Mouse (Mus musculus): ENCODE results near the gene Pdhb. TPM values are rescaled to one million over a fixed set of nuclear protein-coding genes. Genes with fewer than 3 reads are reported as not detected.
"Not testable (repeated sequence)": the region's sequence is repeated elsewhere in the genome, so short reads cannot be mapped to it uniquely, and the experiment has no call there.

Gene Pdhb
- polyA plus RNA-seq, 1 experiment from 2014 or later = 456 TPM

DNA sequence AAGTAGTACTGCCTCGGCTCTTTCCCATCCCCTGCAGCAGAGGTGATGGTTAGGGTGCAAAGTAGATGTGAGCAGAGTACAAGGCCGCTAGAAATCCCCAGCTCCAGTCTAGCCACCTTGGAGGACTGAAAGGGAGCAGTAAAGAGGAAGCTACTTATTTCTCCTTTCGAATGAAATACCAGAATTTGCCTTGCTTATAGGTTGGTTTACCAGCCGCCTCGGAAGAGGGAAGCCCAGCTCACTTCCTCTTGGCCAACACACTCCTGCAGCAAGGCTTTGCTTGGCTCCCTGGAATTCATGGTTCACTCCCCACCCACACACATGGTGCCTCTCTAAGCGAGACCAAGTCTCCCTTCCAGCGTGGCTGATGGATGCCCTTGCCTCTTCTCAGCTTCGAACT is 40.0 kb downstream of the Pdhb start:
- no peak for ATAC-seq (ENCODE audit: insufficient number of reproducible peaks, low FRiP score)
- Histone ChIP-seq H3K27ac (ENCODE audit: poor library complexity, severe bottlenecking) (no peak overlapping the region), H3K27me3 (replicated peaks) (no peaks in the 10 kb centered on the region), H3K36me3 (peaks cover 21% of the 10 kb centered on the region), H3K9ac (no peak overlapping the region), H3K4me3 (no peak overlapping the region), H3K4me1 (replicated peaks) (peaks cover 17% of the 10 kb centered on the region), H3K4me2 (no peak overlapping the region), H3K9me3 (replicated peaks) (no peaks in the 10 kb centered on the region)
- 79% methylated on average over 8 of the region's 8 CpGs for WGBS

GRCm38 (mm10) chr14:8127971-8128370 is 44.9 kb downstream of the Pdhb start:
- peaks cover 32% of the 10 kb centered on the region for H3K36me3 ChIP-seq
- 51% methylated on average over 5 of the region's 5 CpGs for WGBS

GRCm38 (mm10) chr14:8124046-8124881 is 48.6 kb downstream of the Pdhb start:
- H3K4me2 ChIP-seq = no peak overlapping the region
- no peaks in the 10 kb centered on the region for H3K9me3 ChIP-seq (replicated peaks)
- WGBS = 68% methylated on average over 7 of the region's 7 CpGs
- no peaks in the 10 kb centered on the region for H3K27me3 ChIP-seq (replicated peaks)
- no peak overlapping the region for H3K9ac ChIP-seq
- H3K36me3 ChIP-seq = peaks cover 33% of the 10 kb centered on the region
- no peak overlapping the region for H3K4me3 ChIP-seq
- H3K27ac ChIP-seq (ENCODE audit: poor library complexity, severe bottlenecking) = no peak overlapping the region
- peaks cover 5% of the 10 kb centered on the region for H3K4me1 ChIP-seq (replicated peaks)
- ATAC-seq (ENCODE audit: insufficient number of reproducible peaks, low FRiP score) = no peak

More at GRCm38 (mm10) chr14:8127971-8128370, 44.9 kb downstream of the Pdhb start:
- Histone ChIP-seq H3K9me3 (replicated peaks) (no peaks in the 10 kb centered on the region), H3K9ac (no peak overlapping the region), H3K4me3 (no peak overlapping the region), H3K4me1 (replicated peaks) (peaks cover 7% of the 10 kb centered on the region), H3K4me2 (no peak overlapping the region), H3K27me3 (replicated peaks) (no peaks in the 10 kb centered on the region), H3K27ac (ENCODE audit: poor library complexity, severe bottlenecking) (no peak overlapping the region)
- ATAC-seq (ENCODE audit: insufficient number of reproducible peaks, low FRiP score) = no peak

DNA sequence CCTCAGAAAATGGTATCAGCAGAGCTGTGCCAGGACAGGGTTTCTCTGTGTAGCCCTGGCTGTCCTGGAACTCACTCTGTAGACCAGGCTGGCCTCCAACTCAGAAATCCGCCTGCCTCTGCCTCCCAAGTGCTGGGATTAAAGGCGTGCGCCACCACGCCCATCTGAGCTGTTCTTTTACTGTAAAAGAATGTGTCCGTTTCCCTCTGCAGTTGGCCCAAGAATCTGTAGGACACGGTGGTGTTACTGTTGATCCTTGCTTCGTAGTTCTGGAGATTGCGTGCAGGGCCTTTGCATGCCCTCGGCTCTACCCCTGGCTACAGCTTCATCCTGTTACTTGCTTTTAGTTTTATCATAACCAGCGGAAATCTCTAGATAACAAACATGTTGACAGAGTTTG is 49.2 kb downstream of the Pdhb start:
- not testable (repeated sequence) for ATAC-seq (ENCODE audit: insufficient number of reproducible peaks, low FRiP score); H3K4me2 ChIP-seq; H3K4me1 ChIP-seq (replicated peaks); H3K9ac ChIP-seq; H3K4me3 ChIP-seq; H3K27me3 ChIP-seq (replicated peaks); H3K9me3 ChIP-seq (replicated peaks); H3K27ac ChIP-seq (ENCODE audit: poor library complexity, severe bottlenecking)
- peaks cover 33% of the 10 kb centered on the region for H3K36me3 ChIP-seq
- WGBS = 76% methylated on average over 10 of the region's 10 CpGs

DNA sequence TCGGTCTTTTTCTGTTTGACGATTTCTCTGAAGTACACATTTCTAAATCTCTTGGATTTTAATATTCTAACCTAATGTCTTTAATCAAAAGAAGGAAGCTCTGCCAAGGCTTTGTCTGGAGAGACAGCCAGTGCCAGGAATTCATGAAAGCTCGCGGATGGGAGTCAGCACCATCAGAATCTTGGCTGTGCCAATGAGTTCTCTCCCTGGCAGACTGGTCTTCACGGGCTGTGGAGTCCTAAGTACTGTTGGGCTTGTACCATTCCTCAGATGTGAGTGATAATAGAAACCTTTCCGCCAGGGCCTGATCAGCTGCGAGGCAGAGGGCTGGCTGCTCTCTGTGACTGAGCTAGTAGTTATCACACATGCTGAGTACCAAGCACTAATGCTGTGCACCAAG is 49.7 kb downstream of the Pdhb start:
- ATAC-seq (ENCODE audit: insufficient number of reproducible peaks, low FRiP score) = no peak
- peaks cover 33% of the 10 kb centered on the region for H3K36me3 ChIP-seq
- H3K4me1 ChIP-seq (replicated peaks) = peaks cover 5% of the 10 kb centered on the region
- 84% methylated on average over 7 of the region's 7 CpGs for WGBS
- no peak overlapping the region for H3K4me3 ChIP-seq
- H3K27me3 ChIP-seq (replicated peaks) = no peaks in the 10 kb centered on the region
- H3K9ac ChIP-seq = no peak overlapping the region
- no peak overlapping the region for H3K27ac ChIP-seq (ENCODE audit: poor library complexity, severe bottlenecking)
- no peak overlapping the region for H3K4me2 ChIP-seq
- no peaks in the 10 kb centered on the region for H3K9me3 ChIP-seq (replicated peaks)

DNA sequence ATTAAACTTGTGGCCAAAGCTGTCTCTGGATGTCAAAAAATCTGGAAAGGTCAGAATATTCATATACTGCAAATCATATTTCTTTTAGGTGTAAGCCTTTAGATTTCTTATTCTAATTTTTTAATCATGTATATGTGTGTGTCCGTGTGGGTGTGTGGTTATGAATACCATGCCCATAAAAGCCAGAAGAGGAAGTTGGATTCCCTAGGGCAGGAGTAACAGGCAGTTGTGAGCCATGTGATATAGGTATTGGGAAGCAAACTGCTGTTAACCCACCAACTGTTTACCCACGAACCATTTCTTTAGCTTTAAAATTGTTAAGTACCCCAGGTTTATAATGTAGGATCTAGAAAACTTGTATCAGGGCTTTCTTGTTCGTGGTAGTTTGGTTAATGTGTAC is 52.9 kb downstream of the Pdhb start:
- Histone ChIP-seq H3K27ac (ENCODE audit: poor library complexity, severe bottlenecking) (no peak overlapping the region), H3K27me3 (replicated peaks) (no peaks in the 10 kb centered on the region), H3K36me3 (peaks cover 23% of the 10 kb centered on the region), H3K4me3 (no peak overlapping the region), H3K4me2 (no peak overlapping the region), H3K9ac (no peak overlapping the region), H3K4me1 (replicated peaks) (peaks cover 7% of the 10 kb centered on the region; the same call in 1 of the 2 replicates), H3K9me3 (replicated peaks) (no peaks in the 10 kb centered on the region)
- WGBS = 81% methylated on average over 3 of the region's 3 CpGs
- ATAC-seq (ENCODE audit: insufficient number of reproducible peaks, low FRiP score) = no peak

DNA sequence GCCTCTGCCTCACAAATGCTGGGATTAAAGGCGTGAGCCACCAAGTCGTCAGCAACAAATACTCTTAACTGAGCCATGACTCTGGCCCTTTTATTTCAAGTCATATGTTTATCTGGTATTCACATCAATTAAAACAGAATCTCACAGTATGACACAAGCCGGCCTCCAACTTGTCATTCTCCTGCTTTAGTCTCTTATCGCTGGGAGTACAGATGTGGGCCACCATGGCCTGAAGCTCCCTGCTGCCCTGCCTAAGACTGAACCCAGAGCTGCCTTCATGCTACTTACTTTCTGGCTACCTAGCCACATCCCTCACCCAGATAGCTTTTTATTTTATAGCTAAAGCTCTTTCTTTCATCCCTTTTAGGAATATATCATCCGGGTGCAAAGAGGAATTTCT is 53.4 kb downstream of the Pdhb start:
- Histone ChIP-seq H3K27me3 (replicated peaks) (no peaks in the 10 kb centered on the region), H3K4me2 (no peak overlapping the region), H3K9ac (no peak overlapping the region), H3K27ac (ENCODE audit: poor library complexity, severe bottlenecking) (no peak overlapping the region), H3K9me3 (replicated peaks) (no peaks in the 10 kb centered on the region), H3K4me1 (replicated peaks) (peaks cover 7% of the 10 kb centered on the region; the same call in 1 of the 2 replicates), H3K4me3 (no peak overlapping the region), H3K36me3 (peaks cover 23% of the 10 kb centered on the region)
- WGBS = 88% methylated on average over 5 of the region's 5 CpGs
- no peak for ATAC-seq (ENCODE audit: insufficient number of reproducible peaks, low FRiP score)

DNA sequence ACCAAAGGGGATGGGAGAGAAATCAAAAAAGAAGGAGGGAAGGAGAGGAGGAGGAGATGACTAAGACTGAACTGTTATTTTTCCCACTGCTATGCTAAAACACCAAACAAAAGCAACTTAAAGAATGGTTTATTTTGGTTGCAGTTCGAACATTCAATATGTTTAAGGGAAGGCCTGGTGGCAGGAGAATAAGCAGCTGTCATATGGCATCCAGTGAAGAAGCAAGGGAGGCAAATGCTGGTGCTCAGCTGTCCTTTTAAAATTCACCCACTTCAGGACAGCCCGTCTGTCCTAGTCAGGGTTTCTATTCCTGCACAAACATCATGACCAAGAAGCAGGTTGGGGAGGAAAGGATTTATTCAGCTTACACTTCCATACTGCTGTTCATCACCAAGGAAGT is 55.5 kb downstream of the Pdhb start:
- WGBS = 75% methylated on average over 2 of the region's 2 CpGs
- Histone ChIP-seq H3K27me3 (replicated peaks) (no peaks in the 10 kb centered on the region), H3K9ac (no peak overlapping the region), H3K27ac (ENCODE audit: poor library complexity, severe bottlenecking) (no peak overlapping the region), H3K9me3 (replicated peaks) (no peaks in the 10 kb centered on the region), H3K4me1 (replicated peaks) (peaks cover 7% of the 10 kb centered on the region), H3K4me2 (no peak overlapping the region), H3K36me3 (peaks cover 15% of the 10 kb centered on the region), H3K4me3 (no peak overlapping the region)
- no peak for ATAC-seq (ENCODE audit: insufficient number of reproducible peaks, low FRiP score)

Other genes with a start within 250 kb of the Pdhb start
- gene Gm45521, start 215.7 kb downstream of the Pdhb start, polyA plus RNA-seq (2016; fragmentation: Nextera tagmentation; extraction: Ambion mirVana) = not detected in 2 replicates
- 0.04 TPM in 1 of 2 replicates, not detected in the other for gene Dnase1l3, start 178.5 kb downstream of the Pdhb start, polyA plus RNA-seq (2016; fragmentation: Nextera tagmentation; extraction: Ambion mirVana)
- gene Abhd6, start 170.1 kb downstream of the Pdhb start, polyA plus RNA-seq (2016; fragmentation: Nextera tagmentation; extraction: Ambion mirVana) = 9.9 and 10.1 TPM in 2 replicates
- 42.2 and 42.6 TPM in 2 replicates for gene Rpp14, start 92.7 kb downstream of the Pdhb start, polyA plus RNA-seq (2016; fragmentation: Nextera tagmentation; extraction: Ambion mirVana)
- gene Pxk, start 74.8 kb downstream of the Pdhb start, polyA plus RNA-seq (2016; fragmentation: Nextera tagmentation; extraction: Ambion mirVana) = 25.5 and 27.7 TPM in 2 replicates
- gene Kctd6, start 41.1 kb upstream of the Pdhb start, polyA plus RNA-seq (2016; fragmentation: Nextera tagmentation; extraction: Ambion mirVana) = 10.9 and 11.5 TPM in 2 replicates
- 0.18 and 0.36 TPM in 2 replicates for gene Acox2, start 86.3 kb upstream of the Pdhb start, polyA plus RNA-seq (2016; fragmentation: Nextera tagmentation; extraction: Ambion mirVana)
- 0.11 and 0.24 TPM in 2 replicates for gene Fam107a, start 145.0 kb upstream of the Pdhb start, polyA plus RNA-seq (2016; fragmentation: Nextera tagmentation; extraction: Ambion mirVana)
- gene Oit1, start 205.7 kb upstream of the Pdhb start, polyA plus RNA-seq (2016; fragmentation: Nextera tagmentation; extraction: Ambion mirVana) = not detected in 2 replicates

Measured in heart, embryonic 12.5 days (tissue).